Mouse (Mus musculus): Measurements from ENCODE around the gene Aamdc. TPM values are rescaled to one million over a fixed set of nuclear protein-coding genes. Genes with fewer than 3 reads are reported as not detected.

The Aamdc gene
- polyA plus RNA-seq, 1 experiment from 2014 or later, result 32.0 TPM

Other genes starting within 250 kb of the Aamdc start
- 0.83 and 1.7 TPM in 2 replicates for gene Usp35, start 247.5 kb downstream of the Aamdc start, polyA plus RNA-seq (2016; fragmentation: Nextera tagmentation; extraction: Ambion mirVana)
- gene Kctd21, start 247.2 kb downstream of the Aamdc start, polyA plus RNA-seq (2016; fragmentation: Nextera tagmentation; extraction: Ambion mirVana), result 3.7 and 3.9 TPM in 2 replicates
- 56.2 and 61.3 TPM in 2 replicates for gene Alg8, start 207.9 kb downstream of the Aamdc start, polyA plus RNA-seq (2016; fragmentation: Nextera tagmentation; extraction: Ambion mirVana)
- 320 and 327 TPM in 2 replicates for gene Ndufc2, start 179.5 kb downstream of the Aamdc start, polyA plus RNA-seq (2016; fragmentation: Nextera tagmentation; extraction: Ambion mirVana)
- gene Thrsp, start 161.8 kb downstream of the Aamdc start, polyA plus RNA-seq (2016; fragmentation: Nextera tagmentation; extraction: Ambion mirVana), result 0.23 and 0.32 TPM in 2 replicates
- 0.33 and 0.40 TPM in 2 replicates for gene Kctd14, start 128.2 kb downstream of the Aamdc start, polyA plus RNA-seq (2016; fragmentation: Nextera tagmentation; extraction: Ambion mirVana)
- gene Ints4, start 98.5 kb downstream of the Aamdc start, polyA plus RNA-seq (2016; fragmentation: Nextera tagmentation; extraction: Ambion mirVana), result 63.3 and 69.4 TPM in 2 replicates
- gene Rsf1, start 392 bp upstream of the Aamdc start, polyA plus RNA-seq (2016; fragmentation: Nextera tagmentation; extraction: Ambion mirVana), result 22.3 and 23.4 TPM in 2 replicates
- gene Clns1a, start 117.1 kb upstream of the Aamdc start, polyA plus RNA-seq (2016; fragmentation: Nextera tagmentation; extraction: Ambion mirVana), result 308 and 310 TPM in 2 replicates
- gene Aqp11, start 158.8 kb upstream of the Aamdc start, polyA plus RNA-seq (2016; fragmentation: Nextera tagmentation; extraction: Ambion mirVana), result 3.0 and 4.1 TPM in 2 replicates
- gene Pak1, start 209.0 kb upstream of the Aamdc start, polyA plus RNA-seq (2016; fragmentation: Nextera tagmentation; extraction: Ambion mirVana), result 44.1 and 50.0 TPM in 2 replicates

All from forebrain, embryonic 10.5 days (tissue).